Mouse (Mus musculus) liver, embryonic 16.5 days (tissue): ENCODE results near the gene 2310022A10Rik. TPM values are rescaled to one million over a fixed set of nuclear protein-coding genes. Genes with fewer than 3 reads are reported as not detected.

Source experiments
- ATAC-seq: fragments of 200-750 bp; cut with Nextera tagmentation; 2 replicates; pipeline ENCODE4 v1.8.0; 2017; ENCODE audit warnings: low read depth, mild to moderate bottlenecking, moderate number of reproducible peaks, moderate library complexity
- H3K27ac ChIP-seq: fragments of 300-500 bp; sonication (generic); 2 replicates; pipeline ENCODE4 v1.5.1; 2014; ENCODE audit warnings: mild to moderate bottlenecking, low read length
- H3K27me3 ChIP-seq: fragments of 300-500 bp; sonication (generic); 2 replicates; pipeline ENCODE4 v1.6.1; 2014; ENCODE audit warnings: low read depth, low read length, mixed read lengths; ENCODE audit not compliant: control insufficient read depth, insufficient read depth
- H3K36me3 ChIP-seq: fragments of 300-500 bp; sonication (generic); 2 replicates; pipeline ENCODE4 v1.6.1; 2014; ENCODE audit warnings: mild to moderate bottlenecking; ENCODE audit not compliant: control insufficient read depth, insufficient read depth
- H3K4me1 ChIP-seq: fragments of 300-500 bp; sonication (generic); 2 replicates; pipeline ENCODE4 v1.6.1; 2014; ENCODE audit warnings: low read depth, low read length, mixed read lengths; ENCODE audit not compliant: control insufficient read depth
- H3K4me2 ChIP-seq: fragments of 300-500 bp; sonication (generic); 2 replicates; pipeline ENCODE4 v1.6.1; 2014; ENCODE audit warnings: low read depth, low read length, mixed read lengths
- H3K4me3 ChIP-seq: fragments of 300-500 bp; sonication (generic); 2 replicates; pipeline ENCODE4 v1.5.1; 2014; ENCODE audit warnings: low read depth, mild to moderate bottlenecking, low read length
- H3K9ac ChIP-seq: fragments of 300-500 bp; sonication (generic); 2 replicates; pipeline ENCODE4 v1.6.1; 2014; ENCODE audit warnings: low read depth, low read length
- H3K9me3 ChIP-seq: fragments of 300-500 bp; sonication (generic); replicated peaks from 2 replicates; pipeline ENCODE4 v1.6.1; 2016; ENCODE audit warnings: low read length; ENCODE audit not compliant: control insufficient read depth
- WGBS: fragments of 180-500 bp; shearing (Covaris S2); extraction: QIAGEN DNeasy Blood & Tissue Kit; methylation state at CpG from one replicate; pipeline ENCODE4 v1.1.7; 2014; ENCODE audit not compliant: insufficient replicate concordance; 5-methylcytosine and 5-hydroxymethylcytosine counted together
- polyA plus RNA-seq: library from polyadenylated mRNA; unstranded; fragments of >200 nt; fragmentation: Nextera tagmentation; extraction: Ambion mirVana; gene quantifications from 2 replicates; pipeline ENCODE4 v1.2.1, GENCODE M21; 2015

2310022A10Rik gene
- polyA plus RNA-seq, 1 experiment from 2014 or later: 16.1 TPM

GRCm38 (mm10) chr7:27574124-27574880 is 21.3 kb downstream of the 2310022A10Rik start:
- Histone ChIP-seq H3K4me1 (no peaks in the 10 kb centered on the region), H3K27ac (no peak overlapping the region), H3K36me3 (peaks cover 20% of the 10 kb centered on the region), H3K9ac (no peak overlapping the region), H3K4me2 (no peak overlapping the region), H3K4me3 (no peak overlapping the region), H3K27me3 (no peaks in the 10 kb centered on the region), H3K9me3 (no peaks in the 10 kb centered on the region)
- WGBS: 81% methylated on average over 14 of the region's 14 CpGs
- ATAC-seq: no peak

- H3K4me3 ChIP-seq: no peak overlapping the region
- H3K36me3 ChIP-seq: peaks cover 19% of the 10 kb centered on the region
- no peaks in the 10 kb centered on the region for H3K4me1 ChIP-seq
- no peak overlapping the region for H3K27ac ChIP-seq
- no peaks in the 10 kb centered on the region for H3K27me3 ChIP-seq
- H3K9ac ChIP-seq: no peak overlapping the region
- ATAC-seq: peak; percentile 24; the same call in 1 of the 2 replicates
- H3K9me3 ChIP-seq: no peaks in the 10 kb centered on the region
- H3K4me2 ChIP-seq: no peak overlapping the region
- WGBS: 53% methylated on average over 6 of the region's 6 CpGs
Observed at GRCm38 (mm10) chr7:27576914-27577313, 23.9 kb downstream of the 2310022A10Rik start.

- no peaks in the 10 kb centered on the region for H3K4me1 ChIP-seq
- no peak overlapping the region for H3K9ac ChIP-seq
- H3K4me3 ChIP-seq: no peak overlapping the region
- no peaks in the 10 kb centered on the region for H3K27me3 ChIP-seq
- no peak overlapping the region for H3K27ac ChIP-seq
- 80% methylated on average over 6 of the region's 6 CpGs for WGBS
- H3K36me3 ChIP-seq: peaks cover 19% of the 10 kb centered on the region
- ATAC-seq: no peak
- no peaks in the 10 kb centered on the region for H3K9me3 ChIP-seq
- no peak overlapping the region for H3K4me2 ChIP-seq
Observed at GRCm38 (mm10) chr7:27577589-27577988, 24.6 kb downstream of the 2310022A10Rik start.

- Histone ChIP-seq H3K4me2 (no peak overlapping the region), H3K4me3 (no peak overlapping the region), H3K36me3 (peaks cover 19% of the 10 kb centered on the region), H3K4me1 (no peaks in the 10 kb centered on the region), H3K9me3 (no peaks in the 10 kb centered on the region), H3K9ac (no peak overlapping the region), H3K27ac (no peak overlapping the region), H3K27me3 (no peaks in the 10 kb centered on the region)
- no peak for ATAC-seq
- WGBS: 79% methylated on average over 7 of the region's 7 CpGs
Observed at GRCm38 (mm10) chr7:27578465-27578864, 25.4 kb downstream of the 2310022A10Rik start.

GRCm38 (mm10) chr7:27580380-27581174 is 27.5 kb downstream of the 2310022A10Rik start:
- Histone ChIP-seq H3K27me3 (no peaks in the 10 kb centered on the region), H3K4me3 (no peak overlapping the region), H3K36me3 (peaks cover 22% of the 10 kb centered on the region), H3K9me3 (no peaks in the 10 kb centered on the region), H3K9ac (no peak overlapping the region), H3K4me2 (no peak overlapping the region), H3K27ac (no peak overlapping the region), H3K4me1 (no peaks in the 10 kb centered on the region)
- no peak for ATAC-seq
- WGBS: 89% methylated on average over 14 of the region's 14 CpGs

GRCm38 (mm10) chr7:27586861-27587260 is 33.8 kb downstream of the 2310022A10Rik start:
- no peaks in the 10 kb centered on the region for H3K9me3 ChIP-seq
- no peak overlapping the region for H3K4me3 ChIP-seq
- no peak overlapping the region for H3K27ac ChIP-seq
- H3K9ac ChIP-seq: no peak overlapping the region
- H3K27me3 ChIP-seq: no peaks in the 10 kb centered on the region
- no peak overlapping the region for H3K4me2 ChIP-seq
- ATAC-seq: no peak
- H3K4me1 ChIP-seq: no peaks in the 10 kb centered on the region; the same call in 1 of the 2 replicates
- H3K36me3 ChIP-seq: 0 out of 2 replicates have a peak, but pooled peaks cover 4% of the 10 kb centered on the region
- 69% methylated on average over 2 of the region's 2 CpGs for WGBS

GRCm38 (mm10) chr7:27587741-27588140 is 34.7 kb downstream of the 2310022A10Rik start:
- Histone ChIP-seq H3K27me3 (no peaks in the 10 kb centered on the region), H3K4me1 (peaks cover 5% of the 10 kb centered on the region), H3K9me3 (no peaks in the 10 kb centered on the region), H3K36me3 (0 out of 2 replicates have a peak, but pooled peaks cover 4% of the 10 kb centered on the region), H3K4me3 (no peak overlapping the region), H3K9ac (no peak overlapping the region), H3K4me2 (no peak overlapping the region), H3K27ac (no peak overlapping the region)
- 70% methylated on average over 2 of the region's 2 CpGs for WGBS
- no peak for ATAC-seq

- H3K27ac ChIP-seq: no peak overlapping the region
- 90% methylated on average over 4 of the region's 4 CpGs for WGBS
- no peak for ATAC-seq
Observed at GRCm38 (mm10) chr7:27590088-27590487, 37.1 kb downstream of the 2310022A10Rik start.

More at GRCm38 (mm10) chr7:27590088-27590487, 37.1 kb downstream of the 2310022A10Rik start:
- H3K4me3 ChIP-seq: no peak overlapping the region
- H3K9ac ChIP-seq: no peak overlapping the region
- peaks cover 24% of the 10 kb centered on the region for H3K4me1 ChIP-seq
- H3K4me2 ChIP-seq: no peak overlapping the region
- no peaks in the 10 kb centered on the region for H3K27me3 ChIP-seq
- no peaks in the 10 kb centered on the region for H3K9me3 ChIP-seq
- H3K36me3 ChIP-seq: no peaks in the 10 kb centered on the region
